Mouse (Mus musculus): Measurements from ENCODE around the gene Ercc1. TPM values are rescaled to one million over a fixed set of nuclear protein-coding genes. Genes with fewer than 3 reads are reported as not detected.

Gene Ercc1
- polyA plus RNA-seq, 1 experiment from 2014 or later = 102 TPM

DNA sequence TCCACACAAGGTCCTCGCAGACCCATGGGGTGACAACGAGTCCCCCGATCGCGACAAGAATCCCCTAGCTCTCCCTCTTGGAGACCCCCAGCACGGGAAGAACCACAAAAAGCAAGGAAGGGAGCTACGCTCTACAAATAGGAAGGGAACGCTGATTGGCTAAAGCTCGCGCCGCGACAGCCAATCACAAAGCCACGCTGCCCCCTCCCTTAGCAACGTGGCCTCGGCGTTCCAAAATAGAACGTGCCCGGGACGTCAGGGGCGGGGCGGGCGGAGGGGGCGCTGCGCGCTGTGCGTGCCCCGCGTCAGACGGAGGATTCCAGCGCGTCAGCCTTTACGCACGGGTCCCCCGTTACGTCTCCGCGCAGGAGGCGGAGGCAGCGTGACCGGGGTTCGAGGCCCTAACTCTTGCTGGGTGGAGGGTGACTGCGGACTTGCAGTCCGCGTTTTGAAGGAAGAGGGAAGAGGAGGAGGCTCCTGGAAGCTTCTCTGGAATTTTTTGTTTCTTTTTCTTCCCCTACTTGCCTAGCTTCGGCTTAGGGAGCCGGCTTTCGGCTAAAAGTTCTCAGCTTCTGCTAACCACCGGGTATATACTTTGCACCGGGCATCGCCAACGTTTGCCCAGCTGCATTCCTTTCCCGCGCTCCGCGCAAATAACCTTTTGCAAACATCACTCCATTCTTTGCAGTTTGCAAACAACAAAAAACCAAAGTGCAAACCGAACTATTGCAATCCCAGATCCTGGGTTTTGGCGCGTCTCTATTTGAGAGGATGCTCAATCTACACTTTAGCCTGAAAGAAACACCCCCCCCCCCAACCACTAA is 35.9 kb upstream of the Ercc1 start:
- under 1% methylated on average over 58 of the region's 58 CpGs for WGBS
- Histone ChIP-seq H3K4me2 (replicated peaks; ENCODE audit: low read depth, low read length) (peak overlapping the region; percentile 99), H3K4me1 (ENCODE audit: control insufficient read depth, insufficient read depth, low read length) (peaks cover 4% of the 10 kb centered on the region; the same call in 1 of the 2 replicates), H3K27ac (ENCODE audit: low read depth, low read length) (peak overlapping the region; percentile 47; the same call in 1 of the 2 replicates), H3K4me3 (ENCODE audit: low read length) (peak overlapping the region; percentile 68), H3K36me3 (ENCODE audit: control insufficient read depth, insufficient read depth, low read length) (no peaks in the 10 kb centered on the region), H3K27me3 (ENCODE audit: control insufficient read depth, insufficient read depth, low read length) (peaks cover 35% of the 10 kb centered on the region), H3K9me3 (ENCODE audit: control insufficient read depth, low read length) (no peaks in the 10 kb centered on the region), H3K9ac (ENCODE audit: low read depth, low read length) (peak overlapping the region; percentile 57)
- peak; percentile 80 for ATAC-seq (ENCODE audit: low FRiP score, low TSS enrichment)

DNA sequence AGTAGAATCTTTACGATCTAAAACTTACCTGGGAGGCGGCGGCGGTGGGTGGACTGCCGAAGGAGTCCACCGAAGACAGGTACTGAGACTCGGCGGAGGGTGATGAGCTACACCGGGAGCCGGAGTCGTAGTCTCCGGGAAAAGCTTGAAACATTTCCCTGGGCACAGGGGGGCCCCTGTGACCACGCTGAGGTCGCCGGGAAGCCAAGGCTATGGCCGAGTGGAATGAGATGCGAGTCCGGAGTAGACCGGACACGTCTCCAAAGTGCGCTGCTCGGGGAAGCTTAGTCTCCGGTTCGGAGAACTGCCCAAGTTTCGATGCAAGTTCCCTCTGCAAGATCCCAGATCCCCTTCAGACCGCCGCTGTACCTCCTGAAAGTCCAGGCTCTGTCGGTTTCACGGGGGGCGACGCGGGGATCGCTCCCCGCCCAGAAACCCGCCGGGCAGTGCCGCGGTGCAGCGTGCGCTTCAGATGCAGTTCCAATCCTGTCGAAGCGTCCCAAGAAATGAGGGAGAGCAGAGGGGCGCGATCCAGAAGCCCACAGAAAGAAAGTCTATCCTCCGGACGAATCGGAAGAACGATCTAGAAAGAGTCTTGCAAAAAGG is 35.2 kb upstream of the Ercc1 start:
- ATAC-seq (ENCODE audit: low FRiP score, low TSS enrichment) = no peak
- Histone ChIP-seq H3K27ac (ENCODE audit: low read depth, low read length) (no peak overlapping the region), H3K36me3 (ENCODE audit: control insufficient read depth, insufficient read depth, low read length) (no peaks in the 10 kb centered on the region), H3K27me3 (ENCODE audit: control insufficient read depth, insufficient read depth, low read length) (peaks cover 29% of the 10 kb centered on the region), H3K4me3 (ENCODE audit: low read length) (peak overlapping the region; percentile 68), H3K9me3 (ENCODE audit: control insufficient read depth, low read length) (no peaks in the 10 kb centered on the region), H3K4me2 (replicated peaks; ENCODE audit: low read depth, low read length) (peak overlapping the region; percentile 99), H3K9ac (ENCODE audit: low read depth, low read length) (peak overlapping the region; percentile 57), H3K4me1 (ENCODE audit: control insufficient read depth, insufficient read depth, low read length) (peaks cover 4% of the 10 kb centered on the region; the same call in 1 of the 2 replicates)
- WGBS = 1% methylated on average over 48 of the region's 48 CpGs

GRCm38 (mm10) chr7:19309884-19310641 is 34.5 kb upstream of the Ercc1 start, which contains the start of gene Fosb:
Gene Fosb, minus strand, starts transcription at chr7:19310051.
- H3K4me3 ChIP-seq (ENCODE audit: low read length) = peak within 1 kb of the TSS; percentile 68
- no peaks in the 10 kb centered on the region for H3K9me3 ChIP-seq (ENCODE audit: control insufficient read depth, low read length)
- ATAC-seq (ENCODE audit: low FRiP score, low TSS enrichment) = peak; percentile 82
- H3K27me3 ChIP-seq (ENCODE audit: control insufficient read depth, insufficient read depth, low read length) = peaks cover 22% of the 10 kb centered on the region
- WGBS = under 1% methylated on average over 48 of the region's 49 CpGs
- H3K4me1 ChIP-seq (ENCODE audit: control insufficient read depth, insufficient read depth, low read length) = peaks cover 4% of the 10 kb centered on the region; the same call in 1 of the 2 replicates
- H3K4me2 ChIP-seq (replicated peaks; ENCODE audit: low read depth, low read length) = peak within 1 kb of the TSS; percentile 99
- no peak within 1 kb of the TSS for H3K27ac ChIP-seq (ENCODE audit: low read depth, low read length)
- H3K9ac ChIP-seq (ENCODE audit: low read depth, low read length) = peak within 1 kb of the TSS; percentile 57
- H3K36me3 ChIP-seq (ENCODE audit: control insufficient read depth, insufficient read depth, low read length) = no peaks in the 10 kb centered on the region

GRCm38 (mm10) chr7:19311991-19312390 is 32.6 kb upstream of the Ercc1 start:
- Histone ChIP-seq H3K27ac (ENCODE audit: low read depth, low read length) (no peak overlapping the region), H3K27me3 (ENCODE audit: control insufficient read depth, insufficient read depth, low read length) (peaks cover 3% of the 10 kb centered on the region), H3K9me3 (ENCODE audit: control insufficient read depth, low read length) (no peaks in the 10 kb centered on the region), H3K4me3 (ENCODE audit: low read length) (no peak overlapping the region), H3K9ac (ENCODE audit: low read depth, low read length) (no peak overlapping the region), H3K36me3 (ENCODE audit: control insufficient read depth, insufficient read depth, low read length) (no peaks in the 10 kb centered on the region), H3K4me1 (ENCODE audit: control insufficient read depth, insufficient read depth, low read length) (peaks cover 4% of the 10 kb centered on the region; the same call in 1 of the 2 replicates), H3K4me2 (replicated peaks; ENCODE audit: low read depth, low read length) (no peak overlapping the region)
- ATAC-seq (ENCODE audit: low FRiP score, low TSS enrichment) = no peak
- 42% methylated on average over 4 of the region's 4 CpGs for WGBS

DNA sequence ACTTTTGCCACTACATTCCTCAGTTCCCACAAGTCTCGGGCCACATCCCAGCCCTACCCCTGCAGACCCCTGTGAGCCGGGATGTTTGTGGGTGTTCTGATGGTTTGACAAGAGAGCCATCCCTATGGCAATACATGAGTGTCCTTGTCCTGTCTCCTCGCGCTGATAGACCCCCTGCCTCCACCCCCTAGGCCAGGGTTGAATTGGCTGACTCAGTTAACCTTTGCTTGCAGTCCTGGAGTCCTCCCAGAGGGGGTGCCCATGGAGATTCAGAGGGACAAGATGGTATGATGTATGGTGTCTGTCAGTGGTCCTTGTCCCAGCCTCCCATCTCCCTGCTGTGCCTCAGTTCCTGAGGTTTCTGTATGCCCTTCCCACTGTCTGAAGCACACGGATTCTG is 30.5 kb upstream of the Ercc1 start:
- Histone ChIP-seq H3K4me1 (ENCODE audit: control insufficient read depth, insufficient read depth, low read length) (no peaks in the 10 kb centered on the region), H3K27ac (ENCODE audit: low read depth, low read length) (no peak overlapping the region), H3K4me3 (ENCODE audit: low read length) (no peak overlapping the region), H3K9ac (ENCODE audit: low read depth, low read length) (no peak overlapping the region), H3K9me3 (ENCODE audit: control insufficient read depth, low read length) (no peaks in the 10 kb centered on the region), H3K27me3 (ENCODE audit: control insufficient read depth, insufficient read depth, low read length) (peaks cover 7% of the 10 kb centered on the region; the same call in 1 of the 2 replicates), H3K36me3 (ENCODE audit: control insufficient read depth, insufficient read depth, low read length) (no peaks in the 10 kb centered on the region), H3K4me2 (replicated peaks; ENCODE audit: low read depth, low read length) (no peak overlapping the region)
- ATAC-seq (ENCODE audit: low FRiP score, low TSS enrichment) = no peak
- 51% methylated on average over 5 of the region's 5 CpGs for WGBS

DNA sequence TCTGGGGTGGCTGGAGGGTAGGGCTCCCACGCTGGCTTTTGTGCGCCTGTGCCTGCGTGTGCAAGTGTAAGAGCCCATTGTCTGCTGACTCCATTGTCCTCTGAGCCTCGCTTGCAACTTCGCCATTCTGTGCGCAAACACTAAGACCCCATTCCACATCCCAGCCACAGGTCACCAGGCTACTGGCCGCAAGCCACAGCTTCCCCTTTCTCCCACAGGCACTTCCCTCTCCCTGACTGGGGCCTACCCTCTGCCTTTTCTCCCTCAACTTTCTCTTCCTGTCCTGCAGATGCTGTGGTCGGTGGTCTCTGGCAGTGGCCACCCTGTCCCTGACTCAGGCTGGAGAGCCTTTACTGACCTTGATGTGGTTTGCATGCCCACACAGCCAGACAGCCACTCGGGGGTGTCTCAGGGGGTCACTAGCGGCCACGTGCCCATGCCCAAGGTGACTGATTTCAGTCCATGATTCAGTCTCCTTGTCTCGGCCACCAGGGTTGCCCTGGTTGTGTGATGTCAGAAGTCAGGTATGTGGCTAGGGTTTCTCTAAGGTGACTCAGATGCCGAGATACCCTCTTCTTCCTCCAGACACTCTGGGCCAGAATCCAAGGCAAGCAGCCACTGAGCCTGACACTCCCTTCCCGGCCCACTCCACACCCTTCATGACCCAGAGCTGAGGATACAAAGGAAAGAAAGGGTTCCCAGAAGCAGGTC is 28.0 kb upstream of the Ercc1 start:
- no peak for ATAC-seq (ENCODE audit: low FRiP score, low TSS enrichment)
- Histone ChIP-seq H3K4me1 (ENCODE audit: control insufficient read depth, insufficient read depth, low read length) (0 out of 2 replicates have a peak, but pooled peaks cover 4% of the 10 kb centered on the region), H3K27ac (ENCODE audit: low read depth, low read length) (no peak overlapping the region), H3K4me3 (ENCODE audit: low read length) (no peak overlapping the region), H3K9me3 (ENCODE audit: control insufficient read depth, low read length) (no peaks in the 10 kb centered on the region), H3K4me2 (replicated peaks; ENCODE audit: low read depth, low read length) (no peak overlapping the region), H3K27me3 (ENCODE audit: control insufficient read depth, insufficient read depth, low read length) (peaks cover 7% of the 10 kb centered on the region; the same call in 1 of the 2 replicates), H3K36me3 (ENCODE audit: control insufficient read depth, insufficient read depth, low read length) (no peaks in the 10 kb centered on the region), H3K9ac (ENCODE audit: low read depth, low read length) (no peak overlapping the region)
- WGBS = 60% methylated on average over 14 of the region's 14 CpGs

- no peak for ATAC-seq (ENCODE audit: low FRiP score, low TSS enrichment)
Observed at GRCm38 (mm10) chr7:19318201-19318600, 26.4 kb upstream of the Ercc1 start.

GRCm38 (mm10) chr7:19318676-19319075 is 25.9 kb upstream of the Ercc1 start:
- H3K4me1 ChIP-seq (ENCODE audit: control insufficient read depth, insufficient read depth, low read length) = 0 out of 2 replicates have a peak, but pooled peaks cover 4% of the 10 kb centered on the region
- no peak overlapping the region for H3K4me3 ChIP-seq (ENCODE audit: low read length)
- ATAC-seq (ENCODE audit: low FRiP score, low TSS enrichment) = no peak
- no peaks in the 10 kb centered on the region for H3K9me3 ChIP-seq (ENCODE audit: control insufficient read depth, low read length)
- no peaks in the 10 kb centered on the region for H3K36me3 ChIP-seq (ENCODE audit: control insufficient read depth, insufficient read depth, low read length)
- no peak overlapping the region for H3K27ac ChIP-seq (ENCODE audit: low read depth, low read length)
- no peak overlapping the region for H3K4me2 ChIP-seq (replicated peaks; ENCODE audit: low read depth, low read length)
- peaks cover 10% of the 10 kb centered on the region; the same call in 1 of the 2 replicates for H3K27me3 ChIP-seq (ENCODE audit: control insufficient read depth, insufficient read depth, low read length)
- 75% methylated on average over 7 of the region's 7 CpGs for WGBS
- H3K9ac ChIP-seq (ENCODE audit: low read depth, low read length) = no peak overlapping the region

More at GRCm38 (mm10) chr7:19318201-19318600, 26.4 kb upstream of the Ercc1 start:
- no peak overlapping the region for H3K4me3 ChIP-seq (ENCODE audit: low read length)
- no peak overlapping the region for H3K27ac ChIP-seq (ENCODE audit: low read depth, low read length)
- H3K9me3 ChIP-seq (ENCODE audit: control insufficient read depth, low read length) = no peaks in the 10 kb centered on the region
- no peak overlapping the region for H3K9ac ChIP-seq (ENCODE audit: low read depth, low read length)
- H3K4me2 ChIP-seq (replicated peaks; ENCODE audit: low read depth, low read length) = no peak overlapping the region
- 71% methylated on average over 2 of the region's 2 CpGs for WGBS
- H3K36me3 ChIP-seq (ENCODE audit: control insufficient read depth, insufficient read depth, low read length) = no peaks in the 10 kb centered on the region
- peaks cover 10% of the 10 kb centered on the region; the same call in 1 of the 2 replicates for H3K27me3 ChIP-seq (ENCODE audit: control insufficient read depth, insufficient read depth, low read length)
- 0 out of 2 replicates have a peak, but pooled peaks cover 4% of the 10 kb centered on the region for H3K4me1 ChIP-seq (ENCODE audit: control insufficient read depth, insufficient read depth, low read length)

Measured in kidney, embryonic 14.5 days (tissue).